Mouse (Mus musculus) heart, embryonic 12.5 days (tissue): ENCODE data around the gene Ooep. TPM values are rescaled to one million over a fixed set of nuclear protein-coding genes. Genes with fewer than 3 reads are reported as not detected.

Experiments
- polyA plus RNA-seq: library from polyadenylated mRNA; unstranded; fragments of >200 nt; fragmentation: Nextera tagmentation; extraction: Ambion mirVana; gene quantifications from 2 replicates; pipeline ENCODE4 v1.2.1, GENCODE M21; 2016

The Ooep gene
- polyA plus RNA-seq, 1 experiment from 2014 or later = 0.56 TPM

Other genes with a start within 250 kb of the Ooep start
- gene Gsta4, start 196.0 kb downstream of the Ooep start, polyA plus RNA-seq = 73.9 and 74.5 TPM in 2 replicates
- gene Gsta1, start 148.1 kb downstream of the Ooep start, polyA plus RNA-seq = not detected in 2 replicates
- not detected in 2 replicates for gene Gm3776, start 121.6 kb downstream of the Ooep start, polyA plus RNA-seq
- not detected in 2 replicates for gene Gm10639, start 88.8 kb downstream of the Ooep start, polyA plus RNA-seq
- not detected in 2 replicates for gene Omt2a, start 63.9 kb downstream of the Ooep start, polyA plus RNA-seq
- not detected in 2 replicates for gene Omt2b, start 51.1 kb downstream of the Ooep start, polyA plus RNA-seq
- not detected in 2 replicates for gene Gsta2, start 22.9 kb downstream of the Ooep start, polyA plus RNA-seq
- not detected in 2 replicates for gene Dppa5a, start 10.5 kb downstream of the Ooep start, polyA plus RNA-seq
- 0.24 and 0.36 TPM in 2 replicates for gene Ddx43, start 17.1 kb upstream of the Ooep start, polyA plus RNA-seq
- gene Cgas, start 64.5 kb upstream of the Ooep start, polyA plus RNA-seq = 0.68 and 0.82 TPM in 2 replicates
- gene Mto1, start 69.5 kb upstream of the Ooep start, polyA plus RNA-seq = 26.8 and 28.8 TPM in 2 replicates
- 0.65 and 0.99 TPM in 2 replicates for gene Gm17324, start 70.1 kb upstream of the Ooep start, polyA plus RNA-seq
- gene Eef1a1, start 110.4 kb upstream of the Ooep start, polyA plus RNA-seq = 2,772 and 2,882 TPM in 2 replicates
- gene Slc17a5, start 209.3 kb upstream of the Ooep start, polyA plus RNA-seq = 8.2 and 8.5 TPM in 2 replicates
- gene Cd109, start 236.8 kb upstream of the Ooep start, polyA plus RNA-seq = 1.7 and 1.8 TPM in 2 replicates